Mouse (Mus musculus): Measurements from ENCODE around the gene Wars. TPM values are rescaled to one million over a fixed set of nuclear protein-coding genes. Genes with fewer than 3 reads are reported as not detected.

Gene Wars
- total RNA-seq, 1 experiment from 2014 or later: 64.0 TPM

DNA sequence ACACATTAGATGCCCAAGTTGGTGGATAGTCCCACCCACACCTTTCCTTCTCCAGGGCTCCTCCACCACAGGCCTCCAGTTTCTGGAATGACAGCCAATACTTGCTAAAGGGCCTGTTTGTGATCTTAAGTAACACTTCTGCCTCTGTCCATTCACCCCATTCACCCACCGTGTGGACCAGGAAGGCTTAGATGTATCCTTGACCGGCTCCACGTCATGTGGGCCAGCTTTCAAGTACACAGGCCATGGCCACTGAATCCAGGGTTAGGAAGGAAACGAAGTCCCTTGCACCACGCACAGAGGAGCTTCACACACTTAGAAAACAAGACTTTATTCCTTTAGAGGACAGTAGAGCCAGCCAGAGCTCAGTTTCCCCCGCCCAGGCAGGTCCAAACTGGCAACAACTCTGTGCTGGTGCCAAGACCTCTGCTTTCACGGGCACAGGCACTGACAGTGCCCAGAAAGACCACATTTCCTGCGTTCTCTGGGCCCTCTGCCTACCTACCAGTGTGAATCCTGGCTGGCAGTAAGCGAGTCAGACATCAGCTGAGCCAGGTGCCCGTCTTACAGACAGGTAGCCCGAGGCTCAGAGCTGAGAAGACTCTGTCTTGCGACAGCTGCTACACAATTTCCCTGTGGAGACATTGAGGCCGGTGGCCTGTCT lies 68.3 kb downstream of the Wars start:
- DNase-seq: no peak

DNA sequence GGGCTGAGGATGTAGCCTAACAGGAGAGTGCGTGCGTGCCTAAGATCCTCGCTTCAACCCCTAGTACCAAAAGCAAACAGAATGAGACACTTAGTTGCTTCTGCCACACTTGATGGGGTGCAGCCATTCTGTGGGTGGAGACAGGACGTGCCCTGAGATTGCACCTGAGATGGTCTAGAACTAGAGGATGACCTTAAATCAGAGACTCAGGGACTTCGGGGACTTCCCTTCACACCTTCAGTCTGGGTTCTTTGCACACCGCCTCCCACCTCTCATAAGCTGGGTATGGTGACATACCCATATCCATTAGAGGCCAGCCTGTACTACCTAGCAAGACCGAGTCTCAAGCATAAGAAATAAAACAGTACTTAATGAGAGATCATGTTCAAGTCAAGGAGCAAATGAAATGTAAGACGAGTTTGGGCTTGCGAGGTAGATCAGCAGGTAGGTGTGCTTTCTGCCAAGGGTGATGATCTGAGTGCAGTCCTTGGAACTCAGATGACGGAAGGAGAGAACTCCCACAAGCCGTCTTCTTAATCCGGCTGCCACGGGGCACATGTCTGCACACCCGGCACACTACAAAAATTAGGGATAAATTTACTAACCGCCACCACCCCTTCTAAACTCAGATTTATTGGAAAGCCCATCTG lies 69.6 kb downstream of the Wars start:
- no peak for DNase-seq

- DNase-seq: no peak
These were observed 70.9 kb downstream of the Wars start for GRCm38 (mm10) chr12:108823036-108823435.

GRCm38 (mm10) chr12:108820461-108820860 lies 73.5 kb downstream of the Wars start:
- DNase-seq: no peak

GRCm38 (mm10) chr12:108816569-108816968 lies 77.4 kb downstream of the Wars start:
- DNase-seq: no peak

- DNase-seq: no peak
These were observed 79.5 kb downstream of the Wars start for GRCm38 (mm10) chr12:108814470-108814869.

GRCm38 (mm10) chr12:108812463-108812862 lies 81.5 kb downstream of the Wars start:
- DNase-seq: no peak

DNA sequence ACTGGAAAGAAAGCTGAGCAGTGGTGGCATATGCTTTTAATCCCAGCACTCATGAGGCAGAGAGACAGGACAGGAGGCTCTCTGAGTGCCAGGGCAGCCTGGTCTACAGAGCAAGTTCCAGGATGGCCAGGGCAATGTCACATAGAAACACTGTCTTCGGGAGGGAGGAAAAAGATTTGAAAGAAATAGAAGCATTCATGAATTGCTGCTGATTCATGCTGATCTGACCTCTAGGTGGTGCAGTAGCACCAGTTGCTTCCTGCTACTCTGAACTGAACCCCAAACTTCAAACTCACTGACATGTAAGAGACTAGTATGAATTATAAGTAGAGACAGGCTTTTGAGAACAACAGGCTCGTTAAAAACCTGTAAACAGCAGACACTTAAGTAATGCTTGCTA lies 82.8 kb downstream of the Wars start:
- no peak for DNase-seq

GRCm38 (mm10) chr12:108810309-108810708 lies 83.7 kb downstream of the Wars start:
- DNase-seq: no peak

Small RNAs within 50 kb of the gene (microRNA-seq; reads per million reads assigned to microRNA genes)
- 61.1 to 88.2 reads per million in 2 experiments for gene Mir345

Other genes with a start within 250 kb of the Wars start
- gene Degs2, start 191.9 kb downstream of the Wars start, total RNA-seq (2021): not detected in 2 replicates
- gene Yy1, start 101.2 kb downstream of the Wars start, total RNA-seq (2021): 77.9 and 100 TPM in 2 replicates
- 20.7 and 25.5 TPM in 2 replicates for gene Slc25a29, start 58.3 kb downstream of the Wars start, total RNA-seq (2021)
- 16.1 and 21.0 TPM in 2 replicates for gene Slc25a47, start 58.1 kb downstream of the Wars start, total RNA-seq (2021)
- gene Wdr25, start 543 bp downstream of the Wars start, total RNA-seq (2021): 7.9 and 8.4 TPM in 2 replicates
- 2.5 and 4.3 TPM in 2 replicates for gene Begain, start 174.0 kb upstream of the Wars start, total RNA-seq (2021)